Mouse (Mus musculus) liver, adult 2 months (tissue): ENCODE measurements around the gene Tyro3. TPM values are rescaled to one million over a fixed set of nuclear protein-coding genes. Genes with fewer than 3 reads are reported as not detected.

Experiments used
- DNase-seq: peaks from one replicate; pipeline ENCODE4 v3.0.0-alpha.2; 2011; ENCODE audit warnings: low read depth, low spot score; ENCODE audit errors: extremely low read depth
- H3K27ac ChIP-seq: fragments of 200-500 bp; replicated peaks from 2 replicates; pipeline ENCODE4 v1.5.1; 2012; ENCODE audit warnings: low read depth, mild to moderate bottlenecking, control low read depth, inconsistent platforms, low read length; ENCODE audit not compliant: insufficient read depth
- H3K27me3 ChIP-seq: fragments of 200-500 bp; 2 replicates; pipeline ENCODE4 v1.6.1; 2012; ENCODE audit warnings: mild to moderate bottlenecking, moderate library complexity, low read length, inconsistent platforms; ENCODE audit not compliant: control insufficient read depth, insufficient read depth
- H3K36me3 ChIP-seq: fragments of 200-500 bp; 2 replicates; pipeline ENCODE4 v1.6.1; 2012; ENCODE audit warnings: low read length, inconsistent platforms; ENCODE audit not compliant: control insufficient read depth, insufficient read depth
- H3K4me1 ChIP-seq: fragments of 200-500 bp; 2 replicates; pipeline ENCODE4 v1.6.1; 2011; ENCODE audit warnings: low read length; ENCODE audit not compliant: control insufficient read depth, insufficient read depth
- H3K4me3 ChIP-seq: fragments of 200-500 bp; 2 replicates; pipeline ENCODE4 v1.5.1; 2011; ENCODE audit warnings: low read depth, mild to moderate bottlenecking, control low read depth, low read length, moderate library complexity; ENCODE audit not compliant: insufficient read depth
- H3K79me2 ChIP-seq: fragments of 200-500 bp; 2 replicates; pipeline ENCODE4 v1.6.1; 2012; ENCODE audit warnings: inconsistent platforms, mild to moderate bottlenecking, low read length, moderate library complexity; ENCODE audit not compliant: control insufficient read depth, insufficient read depth
- H3K9ac ChIP-seq: fragments of 200-500 bp; 2 replicates; pipeline ENCODE4 v1.6.1; 2012; ENCODE audit warnings: low read depth, mild to moderate bottlenecking, control low read depth, inconsistent platforms, low read length
- CTCF ChIP-seq: fragments of 200-500 bp; IDR thresholded peaks from 2 replicates; pipeline ENCODE4 v1.5.1; 2011; ENCODE audit warnings: low read depth, low read length, control low read depth
- POLR2A ChIP-seq: fragments of 200-500 bp; IDR thresholded peaks from 2 replicates; pipeline ENCODE4 v1.6.1; 2011; ENCODE audit warnings: low read length, control low read depth; ENCODE audit not compliant: insufficient read depth; ENCODE audit errors: extremely low read depth
- WGBS: fragments of 180-500 bp; shearing (Covaris S2); methylation state at CpG from one replicate; pipeline ENCODE4 v1.1.7; 2018; 5-methylcytosine and 5-hydroxymethylcytosine counted together
- polyA plus RNA-seq: library from polyadenylated mRNA; depleted of rRNA; stranded (reverse); fragments of >200 nt; gene quantifications from 2 replicates; pipeline ENCODE4 v1.2.3, GENCODE M21; 2012
- total RNA-seq: library from RNA; depleted of rRNA; stranded (reverse); fragments of >200 nt; gene quantifications from 2 replicates; pipeline ENCODE4 v1.2.3, GENCODE M21; 2014

The Tyro3 gene
- total and polyA plus RNA-seq, 2 experiments: 0.18 to 0.39 TPM

GRCm38 (mm10) chr2:119798246-119798927 lies 854 bp downstream of the Tyro3 start:
- no peak overlapping the region for H3K4me3 ChIP-seq

DNA sequence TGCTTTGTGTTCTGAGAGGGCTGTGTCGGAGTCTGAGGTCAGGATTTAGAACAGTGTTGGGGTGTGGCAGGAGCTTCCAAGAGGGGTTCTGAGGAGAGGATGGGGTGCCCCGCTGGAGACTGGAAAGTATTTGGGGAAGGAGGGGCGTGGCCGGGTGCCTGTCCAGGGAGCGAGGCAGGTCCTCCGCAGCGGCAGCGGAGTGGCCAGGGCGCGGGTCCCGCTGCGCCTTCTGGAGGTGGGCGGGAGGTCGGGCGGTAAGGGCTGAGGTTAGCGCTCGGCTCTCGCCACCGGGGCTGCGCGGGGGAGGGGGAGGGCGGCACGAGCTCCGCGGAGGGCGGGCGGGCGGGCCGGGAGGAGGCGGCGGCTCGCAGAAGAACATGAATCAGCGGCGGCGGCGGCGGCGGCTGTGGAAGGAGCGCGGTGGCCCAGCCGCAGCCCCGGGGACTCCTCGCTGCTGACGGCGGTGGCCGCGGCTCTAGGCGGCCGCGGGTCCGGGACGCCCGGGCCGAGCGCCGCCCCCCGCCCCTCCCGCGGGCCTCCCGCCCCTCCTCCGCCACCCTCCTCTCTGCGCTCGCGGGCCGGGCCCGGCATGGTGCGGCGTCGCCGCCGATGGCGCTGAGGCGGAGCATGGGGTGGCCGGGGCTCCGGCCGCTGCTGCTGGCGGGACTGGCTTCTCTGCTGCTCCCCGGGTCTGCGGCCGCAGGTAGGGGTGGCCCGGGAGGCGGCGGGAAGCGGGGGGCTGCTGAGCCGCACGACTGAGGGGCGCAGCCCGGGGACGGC lies 1.8 kb downstream of the Tyro3 start:
- peaks cover 2% of the 10 kb centered on the region; the same call in 1 of the 2 replicates for H3K4me1 ChIP-seq
- H3K36me3 ChIP-seq: no peaks in the 10 kb centered on the region
- under 1% methylated on average over 50 of the region's 89 CpGs for WGBS
- H3K79me2 ChIP-seq: no peaks in the 10 kb centered on the region
- DNase-seq: no peak
- TF ChIP-seq POLR2A (no peak), CTCF (no peak)
- no peak overlapping the region for H3K27ac ChIP-seq
- peaks cover 14% of the 10 kb centered on the region for H3K27me3 ChIP-seq
- H3K4me3 ChIP-seq: peak overlapping the region; percentile 62
- H3K9ac ChIP-seq: peak overlapping the region; percentile 79

More at GRCm38 (mm10) chr2:119798246-119798927, 854 bp downstream of the Tyro3 start:
- no peak overlapping the region for H3K9ac ChIP-seq
- H3K27me3 ChIP-seq: peaks cover 14% of the 10 kb centered on the region
- TF ChIP-seq CTCF (peak; percentile 59), POLR2A (no peak)
- WGBS: 17% methylated on average over 13 of the region's 13 CpGs
- no peak for DNase-seq
- peaks cover 2% of the 10 kb centered on the region; the same call in 1 of the 2 replicates for H3K4me1 ChIP-seq
- no peak overlapping the region for H3K27ac ChIP-seq
- H3K79me2 ChIP-seq: no peaks in the 10 kb centered on the region
- H3K36me3 ChIP-seq: no peaks in the 10 kb centered on the region

GRCm38 (mm10) chr2:119799961-119800550 lies 2.5 kb downstream of the Tyro3 start:
- Histone ChIP-seq H3K4me1 (peaks cover 2% of the 10 kb centered on the region; the same call in 1 of the 2 replicates), H3K79me2 (no peaks in the 10 kb centered on the region), H3K27ac (no peak overlapping the region), H3K36me3 (no peaks in the 10 kb centered on the region), H3K27me3 (peaks cover 14% of the 10 kb centered on the region), H3K9ac (peak overlapping the region; percentile 79), H3K4me3 (peak overlapping the region; percentile 62; the same call in 1 of the 2 replicates)
- no peak for DNase-seq
- TF ChIP-seq CTCF (no peak), POLR2A (no peak)
- 9% methylated on average over 23 of the region's 27 CpGs for WGBS

GRCm38 (mm10) chr2:119800876-119801846 lies 3.6 kb downstream of the Tyro3 start:
- 87% methylated on average over 15 of the region's 15 CpGs for WGBS
- H3K36me3 ChIP-seq: no peaks in the 10 kb centered on the region
- DNase-seq: no peak
- H3K9ac ChIP-seq: no peak overlapping the region
- H3K27me3 ChIP-seq: peaks cover 14% of the 10 kb centered on the region
- H3K4me1 ChIP-seq: peaks cover 2% of the 10 kb centered on the region; the same call in 1 of the 2 replicates
- TF ChIP-seq CTCF (no peak), POLR2A (no peak)
- H3K4me3 ChIP-seq: no peak overlapping the region
- no peak overlapping the region for H3K27ac ChIP-seq
- H3K79me2 ChIP-seq: no peaks in the 10 kb centered on the region

DNA sequence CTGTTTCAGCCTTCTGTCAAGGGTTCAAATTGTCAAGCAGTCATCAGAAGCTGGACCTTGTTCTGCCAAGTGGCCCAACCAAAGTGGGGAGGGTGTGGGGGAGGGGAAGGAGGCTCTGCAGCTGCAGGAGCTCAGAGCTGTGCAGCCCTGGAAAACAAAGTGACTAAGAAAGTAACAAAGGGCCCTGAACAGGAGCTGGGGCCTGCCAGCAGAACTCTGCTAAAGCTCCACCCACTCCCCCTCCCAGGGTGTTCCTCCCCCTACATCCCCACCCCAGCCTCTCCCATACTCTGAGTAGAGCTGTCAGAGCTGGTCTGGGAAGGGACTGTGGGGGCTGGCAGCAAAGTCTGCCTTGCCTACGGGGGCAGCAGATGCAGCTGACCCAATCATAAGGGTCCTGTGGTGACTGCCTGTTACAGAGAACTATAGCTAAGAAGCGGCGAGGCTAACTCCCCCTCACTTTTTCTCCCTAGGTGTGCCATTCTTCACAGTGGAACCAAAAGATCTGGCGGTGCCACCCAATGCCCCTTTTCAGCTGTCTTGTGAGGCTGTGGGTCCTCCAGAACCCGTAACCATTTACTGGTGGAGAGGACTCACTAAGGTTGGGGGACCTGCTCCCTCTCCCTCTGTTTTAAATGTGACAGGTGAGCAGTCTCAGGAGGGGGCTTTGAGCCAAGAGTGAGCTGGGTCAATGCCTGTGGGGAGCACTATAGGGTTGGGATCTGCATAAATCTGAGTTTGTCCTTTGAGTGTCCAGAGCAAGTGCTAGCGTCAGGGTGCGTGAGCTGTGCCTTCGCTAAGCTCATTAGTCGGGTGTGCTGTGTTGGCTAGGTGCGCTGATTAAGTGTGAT lies 5.5 kb downstream of the Tyro3 start:
- WGBS: 92% methylated on average over 10 of the region's 10 CpGs
- H3K4me3 ChIP-seq: no peak overlapping the region
- no peak overlapping the region for H3K9ac ChIP-seq
- no peak for DNase-seq
- H3K36me3 ChIP-seq: no peaks in the 10 kb centered on the region
- H3K79me2 ChIP-seq: no peaks in the 10 kb centered on the region
- H3K4me1 ChIP-seq: peaks cover 2% of the 10 kb centered on the region; the same call in 1 of the 2 replicates
- H3K27ac ChIP-seq: no peak overlapping the region
- TF ChIP-seq POLR2A: no peak
- no peak for TF ChIP-seq CTCF
- peaks cover 9% of the 10 kb centered on the region for H3K27me3 ChIP-seq
